12 mouse cellular contexts compared by ENCODE assay signal in genomic region chr12:108064396-108064998, GRCm38 (mm10).
DNase-seq lines count a peak whose midpoint lies in the region; ATAC-seq lines count a peak whose summit lies in the region.
"Had no signal": no experiment of that assay in that cellular context is flagged by ENCODE, and none has a peak within 500 bp of the region (broad histone marks: within the 10 kb centered on the region; RNA-seq: fewer than 3 reads in every experiment).

No protein-coding gene starts in this region.

- peak; percentile 55 for DNase-seq in brain, adult 2 months (ENCODE audit: low read depth, low spot score)
- peak; percentile 53 to 69 for DNase-seq in cerebellum, postnatal 25 days
- DNase-seq in limb, embryonic 10.5 days (ENCODE audit: low spot score), result peak; percentile 54
- no peak for DNase-seq in spleen, postnatal 10 days (ENCODE audit: low spot score in 2 of 2)
- DNase-seq in left cerebral cortex, postnatal 25 days (ENCODE audit: low spot score in 2 of 2), result no peak
- DNase-seq: heart, postnatal 14 days; right cerebral cortex, postnatal 14 days had no signal

- H3K27me3 ChIP-seq in megakaryocyte, embryonic 14.5 days (replicated peaks), result peaks cover 7% of the 10 kb centered on the region
- H3K27me3 ChIP-seq in limb, embryonic 10.5 days (ENCODE audit: low read depth, poor library complexity, severe bottlenecking), result no peaks in the 10 kb centered on the region
- H3K27me3 ChIP-seq: embryonic facial prominence, embryonic 13.5 days had no signal

- no peaks in the 10 kb centered on the region for H3K36me3 ChIP-seq in megakaryocyte, embryonic 14.5 days (replicated peaks; ENCODE audit: low read length)
- no peaks in the 10 kb centered on the region for H3K36me3 ChIP-seq in limb, embryonic 10.5 days
- H3K36me3 ChIP-seq: embryonic facial prominence, embryonic 13.5 days had no signal

- WGBS in limb, embryonic 10.5 days, result 48% methylated on average over 9 of the region's 9 CpGs

- no peaks in the 10 kb centered on the region for H3K4me1 ChIP-seq in megakaryocyte, embryonic 14.5 days
- peaks cover 48% of the 10 kb centered on the region for H3K4me1 ChIP-seq in limb, embryonic 10.5 days

- intact Hi-C loops in left cerebral cortex, postnatal 25 days (cut with DNase I), result no loop called here

- H3K9me3 ChIP-seq in megakaryocyte, embryonic 14.5 days, result peaks cover under 1% of the 10 kb centered on the region; the same call in 1 of the 2 replicates
- no peaks in the 10 kb centered on the region for H3K9me3 ChIP-seq in limb, embryonic 10.5 days (replicated peaks)
- H3K9me3 ChIP-seq: embryonic facial prominence, embryonic 13.5 days had no signal

- H3K27ac ChIP-seq in limb, embryonic 10.5 days, result peak overlapping the region; percentile 80
- H3K27ac ChIP-seq: embryonic facial prominence, embryonic 13.5 days; kidney, postnatal 0 days had no signal

- ATAC-seq in megakaryocyte, adult 5-6 weeks (ENCODE audit: poor library complexity, severe bottlenecking), result no peak

- H3K4me3 ChIP-seq in megakaryocyte, embryonic 14.5 days (replicated peaks), result peak overlapping the region; percentile 33
- H3K4me3 ChIP-seq in limb, embryonic 10.5 days, result no peak overlapping the region
- H3K4me3 ChIP-seq: embryonic facial prominence, embryonic 13.5 days; myocyte had no signal

Comparison
In these comparisons a context has a peak if more than half of its experiments do, and no peak if none do; other contexts are left out.
1. DNase-seq: peak in brain, adult 2 months (single experiment), cerebellum, postnatal 25 days (2 of 2) and limb, embryonic 10.5 days (single experiment); none in spleen, postnatal 10 days (0 of 2) and left cerebral cortex, postnatal 25 days (0 of 2).